Mouse (Mus musculus) embryo, embryonic 9.5 days (tissue): ENCODE results near the gene Kl.

Experiments used
- DNase-seq: peaks from one replicate; pipeline ENCODE4 v3.0.0-alpha.2; 2017; ENCODE audit errors: extremely low spot score

Gene Kl

GRCm38 (mm10) chr5:150952328-150952668 lies at the start of gene Kl:
Gene Kl (plus strand): TSS chr5:150952607.
- DNase-seq = peak; percentile 17

GRCm38 (mm10) chr5:150906053-150907040 lies 46.1 kb upstream of the Kl start:
- DNase-seq = peak; percentile 24

- no peak for DNase-seq
Measured at GRCm38 (mm10) chr5:150912156-150912555, 40.3 kb upstream of the Kl start.

- DNase-seq = no peak
Measured at GRCm38 (mm10) chr5:150912656-150913055, 39.8 kb upstream of the Kl start.

GRCm38 (mm10) chr5:150915080-150916055 lies 37.0 kb upstream of the Kl start:
- no peak for DNase-seq

GRCm38 (mm10) chr5:150917131-150917858 lies 35.1 kb upstream of the Kl start:
- DNase-seq = no peak

- DNase-seq = no peak
Measured at GRCm38 (mm10) chr5:150918599-150918998, 33.8 kb upstream of the Kl start.

- no peak for DNase-seq
Measured at GRCm38 (mm10) chr5:150919269-150919668, 33.1 kb upstream of the Kl start.

GRCm38 (mm10) chr5:150919961-150920360 lies 32.4 kb upstream of the Kl start:
- no peak for DNase-seq

GRCm38 (mm10) chr5:150929406-150929805 lies 23.0 kb upstream of the Kl start:
- DNase-seq = no peak

GRCm38 (mm10) chr5:150932596-150932995 lies 19.8 kb upstream of the Kl start:
- DNase-seq = no peak

GRCm38 (mm10) chr5:150936213-150936612 lies 16.2 kb upstream of the Kl start:
- DNase-seq = no peak

- DNase-seq = no peak
Measured at GRCm38 (mm10) chr5:150936807-150937206, 15.6 kb upstream of the Kl start.

GRCm38 (mm10) chr5:150937501-150937900 lies 14.9 kb upstream of the Kl start:
- no peak for DNase-seq

GRCm38 (mm10) chr5:150945576-150945975 lies 6.8 kb upstream of the Kl start:
- DNase-seq = no peak

GRCm38 (mm10) chr5:150949131-150949530 lies 3.3 kb upstream of the Kl start:
- DNase-seq = no peak

GRCm38 (mm10) chr5:150951325-150951724 lies 1.1 kb upstream of the Kl start:
- no peak for DNase-seq

GRCm38 (mm10) chr5:150952669-150953521 lies 488 bp downstream of the Kl start:
- DNase-seq = peak; percentile 45

GRCm38 (mm10) chr5:150954791-150955190 lies 2.4 kb downstream of the Kl start:
- no peak for DNase-seq

- no peak for DNase-seq
Measured at GRCm38 (mm10) chr5:150959861-150960260, 7.5 kb downstream of the Kl start.

- DNase-seq = no peak
Measured at GRCm38 (mm10) chr5:150961615-150962014, 9.2 kb downstream of the Kl start.
